Mouse (Mus musculus): ENCODE results near the gene Tgtp1. TPM values are rescaled to one million over a fixed set of nuclear protein-coding genes. Genes with fewer than 3 reads are reported as not detected.

Tgtp1 gene
- 0.47 and 1.3 TPM in 2 replicates for polyA plus RNA-seq (2012; ENCODE audit: low replicate concordance)

GRCm38 (mm10) chr11:48994018-48994417, at the start of gene Tgtp1:
TSS of gene Tgtp1 (minus strand) at chr11:48994172.

DNA sequence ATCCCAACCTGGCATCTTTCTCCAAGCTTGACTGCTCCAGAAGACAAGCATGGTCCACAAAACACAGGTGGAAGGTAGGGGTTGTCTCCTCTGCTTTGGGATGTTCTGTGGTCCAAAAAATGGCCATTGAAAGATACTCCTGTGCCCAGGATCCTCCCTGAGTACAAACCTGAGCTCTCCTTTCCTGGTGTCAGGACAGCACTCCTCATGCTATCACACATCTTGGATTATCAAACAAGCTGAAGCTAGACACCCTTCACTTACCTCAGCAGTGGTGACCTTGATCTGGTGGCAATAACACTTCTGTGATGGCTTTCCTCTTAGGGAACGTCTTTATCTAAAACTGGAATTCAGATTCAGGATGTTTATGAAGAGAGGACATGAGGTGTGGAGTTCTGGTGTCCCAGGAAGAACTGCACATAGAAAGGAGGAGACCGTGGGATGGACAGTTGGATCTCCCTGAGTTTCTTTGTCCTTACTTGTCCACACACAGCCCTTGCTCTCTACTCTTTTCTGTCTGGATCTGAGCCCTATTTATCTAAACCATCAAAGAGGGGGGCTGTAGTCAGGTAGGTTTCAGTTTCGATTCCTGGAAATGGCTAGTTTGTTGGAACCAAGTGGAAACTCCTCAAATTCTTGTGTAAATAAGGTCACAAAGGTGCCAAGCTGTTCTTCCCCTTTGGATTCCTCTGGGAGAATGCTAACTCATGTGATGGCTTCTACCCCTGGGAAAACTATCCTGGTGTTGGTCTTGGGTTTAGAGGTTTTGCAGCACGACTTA, 2.0 kb downstream of the Tgtp1 start, which contains the start of gene Gm12185:
Gene Gm12185 (minus strand): TSS at position 487 of the 781 bp plus-strand sequence.

DNA sequence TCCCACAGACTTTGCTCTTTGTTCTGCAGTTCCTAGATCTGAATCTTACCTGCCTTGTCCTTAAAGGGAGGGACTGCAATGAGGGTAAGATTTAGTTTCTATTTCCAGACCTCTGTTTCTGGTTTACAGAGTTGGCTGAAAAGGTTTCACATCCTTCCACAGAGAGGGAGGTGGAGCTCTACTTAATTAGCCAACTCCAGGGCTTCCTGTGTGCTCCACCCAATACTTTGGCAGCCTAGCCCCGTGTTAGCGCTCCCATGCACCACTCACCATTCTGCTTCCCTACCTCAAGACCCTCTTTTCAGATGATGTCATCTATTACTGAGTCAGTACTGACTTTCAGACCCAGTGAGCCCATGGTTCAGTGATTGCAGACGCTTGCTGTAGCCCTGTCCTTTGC, 14.7 kb downstream of the Tgtp1 start, which contains the start of gene 9930111J21Rik1:
Gene 9930111J21Rik1 (minus strand): TSS at position 148 of the 400 bp plus-strand sequence.

GRCm38 (mm10) chr11:48978240-48978939, 15.6 kb downstream of the Tgtp1 start, which contains the start of gene Olfr56:
TSS of gene Olfr56 (plus strand) at chr11:48978889.

GRCm38 (mm10) chr11:48946090-48946489, 47.9 kb downstream of the Tgtp1 start, which contains the start of gene Psme2b:
TSS of gene Psme2b (minus strand) at chr11:48946190.

Other genes starting within 250 kb of the Tgtp1 start
- 453 and 6,836 TPM in 2 replicates for gene Rack1, start 193.8 kb downstream of the Tgtp1 start, polyA plus RNA-seq (2012; ENCODE audit: low replicate concordance)
- 20.9 and 26.8 TPM in 2 replicates for gene Trim41, start 176.8 kb downstream of the Tgtp1 start, polyA plus RNA-seq (2012; ENCODE audit: low replicate concordance)
- gene Trim7, start 168.0 kb downstream of the Tgtp1 start, polyA plus RNA-seq (2012; ENCODE audit: low replicate concordance) = 7.2 and 13.9 TPM in 2 replicates
- 65.7 and 147 TPM in 2 replicates for gene Gm12184, start 167.5 kb downstream of the Tgtp1 start, polyA plus RNA-seq (2012; ENCODE audit: low replicate concordance)
- 2.8 and 9.6 TPM in 2 replicates for gene Irgm1, start 122.5 kb downstream of the Tgtp1 start, polyA plus RNA-seq (2012; ENCODE audit: low replicate concordance)
- gene Gm5431, start 92.0 kb downstream of the Tgtp1 start, polyA plus RNA-seq (2012; ENCODE audit: low replicate concordance) = 0.09 TPM in 1 of 2 replicates, not detected in the other
- gene Psme2b, start 48.0 kb downstream of the Tgtp1 start, polyA plus RNA-seq (2012; ENCODE audit: low replicate concordance) = 0.36 and 3.4 TPM in 2 replicates
- gene Olfr56, start 15.3 kb downstream of the Tgtp1 start, polyA plus RNA-seq (2012; ENCODE audit: low replicate concordance) = 0.06 TPM in 1 of 2 replicates, not detected in the other
- gene 9930111J21Rik1, start 14.8 kb downstream of the Tgtp1 start, polyA plus RNA-seq (2012; ENCODE audit: low replicate concordance) = 0.72 and 1.9 TPM in 2 replicates
- gene Gm12185, start 1.9 kb downstream of the Tgtp1 start, polyA plus RNA-seq (2012; ENCODE audit: low replicate concordance) = 0.16 TPM in 1 of 2 replicates, not detected in the other
- 0.92 and 1.5 TPM in 2 replicates for gene 9930111J21Rik2, start 57.1 kb upstream of the Tgtp1 start, polyA plus RNA-seq (2012; ENCODE audit: low replicate concordance)
- 11.7 and 11.9 TPM in 2 replicates for gene Tgtp2, start 70.0 kb upstream of the Tgtp1 start, polyA plus RNA-seq (2012; ENCODE audit: low replicate concordance)
- 2.3 and 3.4 TPM in 2 replicates for gene Ifi47, start 82.4 kb upstream of the Tgtp1 start, polyA plus RNA-seq (2012; ENCODE audit: low replicate concordance)
- not detected in 2 replicates for gene Olfr1396, start 120.7 kb upstream of the Tgtp1 start, polyA plus RNA-seq (2012; ENCODE audit: low replicate concordance)
- not detected in 2 replicates for gene Olfr1395, start 148.1 kb upstream of the Tgtp1 start, polyA plus RNA-seq (2012; ENCODE audit: low replicate concordance)
- not detected in 2 replicates for gene Olfr1394, start 160.2 kb upstream of the Tgtp1 start, polyA plus RNA-seq (2012; ENCODE audit: low replicate concordance)
- not detected in 2 replicates for gene Btnl9, start 193.0 kb upstream of the Tgtp1 start, polyA plus RNA-seq (2012; ENCODE audit: low replicate concordance)
- gene Zfp62, start 209.1 kb upstream of the Tgtp1 start, polyA plus RNA-seq (2012; ENCODE audit: low replicate concordance) = 4.6 and 6.1 TPM in 2 replicates

All from leukemia stem cell, adult 10-12 weeks (primary cell).